In the genomic region with DNA sequence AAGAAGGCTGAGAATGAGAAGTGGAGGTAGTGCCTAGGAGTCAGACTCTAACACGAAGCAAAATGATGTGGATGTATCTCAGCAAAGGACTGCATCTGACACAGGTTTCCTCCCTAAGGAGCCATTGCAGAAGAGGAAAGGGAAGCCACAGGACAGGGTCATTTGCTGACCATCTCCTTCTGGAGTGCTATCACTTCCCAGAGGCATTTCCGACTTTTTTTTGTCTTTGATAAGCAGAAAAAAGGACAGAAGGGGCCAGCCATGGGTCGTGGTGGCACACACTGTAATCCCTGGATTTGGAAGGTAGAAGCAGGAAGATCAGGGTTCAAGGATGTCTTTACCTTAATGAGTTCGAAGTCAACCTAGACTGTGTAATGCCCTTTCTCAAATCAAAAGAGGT, we compare ENCODE assay signal across 20 mouse cellular contexts. TPM values are rescaled to one million over a fixed set of nuclear protein-coding genes. Genes with fewer than 3 reads are reported as not detected.
"Had no signal": no experiment of that assay in that cellular context is flagged by ENCODE, and none has a peak within 500 bp of the region (broad histone marks: within the 10 kb centered on the region; RNA-seq: fewer than 3 reads in every experiment).

No protein-coding gene starts in this region.

- H3K27ac ChIP-seq: liver, embryonic 15.5 days; midbrain, embryonic 10.5 days; midbrain, embryonic 13.5 days; midbrain, embryonic 15.5 days; neural tube, embryonic 13.5 days; neural tube, embryonic 15.5 days had no signal

- H3K4me3 ChIP-seq: liver, embryonic 15.5 days; midbrain, embryonic 10.5 days; midbrain, embryonic 13.5 days; midbrain, embryonic 15.5 days; neural tube, embryonic 13.5 days; neural tube, embryonic 15.5 days had no signal

- H3K4me2 ChIP-seq: liver, embryonic 15.5 days; lung, embryonic 14.5 days; midbrain, embryonic 13.5 days; midbrain, embryonic 15.5 days; neural tube, embryonic 13.5 days; neural tube, embryonic 15.5 days had no signal

- H3K36me3 ChIP-seq: liver, embryonic 15.5 days; midbrain, embryonic 13.5 days; midbrain, embryonic 15.5 days; neural tube, embryonic 13.5 days; neural tube, embryonic 15.5 days had no signal

- H3K9ac ChIP-seq: liver, embryonic 15.5 days; lung, embryonic 14.5 days; midbrain, embryonic 13.5 days; midbrain, embryonic 15.5 days; neural tube, embryonic 13.5 days; neural tube, embryonic 15.5 days had no signal

- ATAC-seq: midbrain, embryonic 13.5 days; midbrain, embryonic 15.5 days had no signal

- DNase-seq: lung, adult 18-20 months; lung, embryonic 14.5 days; lung, postnatal 10 days; lung, postnatal 4 days; retina, postnatal 1 day; right cerebral cortex, adult 18-20 months; right cerebral cortex, postnatal 25 days; right cerebral cortex, postnatal 4 days; spleen, adult 18-20 months; thymus, adult 18-20 months; thymus, postnatal 14 days; thymus, postnatal 36 days had no signal

- H3K9me3 ChIP-seq: liver, embryonic 15.5 days; midbrain, embryonic 10.5 days; midbrain, embryonic 13.5 days; midbrain, embryonic 15.5 days; neural tube, embryonic 13.5 days; neural tube, embryonic 15.5 days had no signal

RNA-seq across cellular contexts. Expression of a gene that starts 4.3 kb away (rescaled TPM):
- total RNA-seq: megakaryocyte-erythroid progenitor cell, adult 5-6 weeks had no signal

RNA-seq across cellular contexts. Expression of a gene that starts 22.8 kb away (rescaled TPM):
- polyA plus RNA-seq: myocyte had no signal
